Mouse (Mus musculus) retina, postnatal 7 days (tissue): ENCODE data around the gene Mctp1.
"Not testable (repeated sequence)": the region's sequence is repeated elsewhere in the genome, so short reads cannot be mapped to it uniquely, and the experiment has no call there.

Experiments
- DNase-seq: peaks from one replicate; pipeline ENCODE4 v3.0.0-alpha.2; 2012; ENCODE audit warnings: low read depth, low spot score

Mctp1 gene

GRCm38 (mm10) chr13:76932933-76933332, 548.6 kb downstream of the Mctp1 start:
- no peak for DNase-seq

- DNase-seq: no peak
These were observed 564.9 kb downstream of the Mctp1 start for GRCm38 (mm10) chr13:76949234-76949633.

- DNase-seq: no peak
These were observed 583.3 kb downstream of the Mctp1 start for GRCm38 (mm10) chr13:76967588-76967987.

GRCm38 (mm10) chr13:76969386-76969785, 585.1 kb downstream of the Mctp1 start:
- peak; percentile 31 for DNase-seq

- not testable (repeated sequence) for DNase-seq
These were observed 586.7 kb downstream of the Mctp1 start for GRCm38 (mm10) chr13:76971046-76971445.

GRCm38 (mm10) chr13:77002628-77003027, 618.3 kb downstream of the Mctp1 start:
- no peak for DNase-seq

GRCm38 (mm10) chr13:77003684-77004083, 619.3 kb downstream of the Mctp1 start:
- no peak for DNase-seq

GRCm38 (mm10) chr13:77018851-77019250, 634.5 kb downstream of the Mctp1 start:
- no peak for DNase-seq

GRCm38 (mm10) chr13:77029594-77029993, 645.3 kb downstream of the Mctp1 start:
- DNase-seq: no peak

GRCm38 (mm10) chr13:77043375-77043774, 659.0 kb downstream of the Mctp1 start:
- DNase-seq: no peak

GRCm38 (mm10) chr13:77045375-77045774, 661.0 kb downstream of the Mctp1 start:
- DNase-seq: peak; percentile 33

GRCm38 (mm10) chr13:77046416-77046815, 662.1 kb downstream of the Mctp1 start:
- DNase-seq: no peak

- DNase-seq: no peak
These were observed 663.0 kb downstream of the Mctp1 start for GRCm38 (mm10) chr13:77047179-77047931.

- DNase-seq: no peak
These were observed 664.1 kb downstream of the Mctp1 start for GRCm38 (mm10) chr13:77048461-77048860.

- no peak for DNase-seq
These were observed 665.4 kb downstream of the Mctp1 start for GRCm38 (mm10) chr13:77049736-77050135.

- no peak for DNase-seq
These were observed 678.9 kb downstream of the Mctp1 start for GRCm38 (mm10) chr13:77063221-77063620.

- no peak for DNase-seq
These were observed 684.5 kb downstream of the Mctp1 start for GRCm38 (mm10) chr13:77068847-77069246.

GRCm38 (mm10) chr13:77072030-77072429, 687.7 kb downstream of the Mctp1 start:
- DNase-seq: no peak
